Mouse (Mus musculus) layer of hippocampus, postnatal 14 days (tissue): ENCODE data around the gene Kcnk16. TPM values are rescaled to one million over a fixed set of nuclear protein-coding genes. Genes with fewer than 3 reads are reported as not detected.

Source experiments
- total RNA-seq, 2 experiments: library from RNA; stranded (reverse); gene quantifications; 2 replicates each; pipeline ENCODE4 v1.2.3; 2021

Gene Kcnk16
- total RNA-seq, 2 experiments from 2014 or later: not detected

Other genes with a start within 250 kb of the Kcnk16 start
- 1 to 10 TPM; 5.2 to 6.6 TPM for gene Saysd1, start 130.7 kb downstream of the Kcnk16 start, total RNA-seq
- gene Kcnk5, start 87.4 kb downstream of the Kcnk16 start, total RNA-seq: under 1 TPM; 0.39 to 0.41 TPM
- gene Nudt13, start 25.5 kb upstream of the Kcnk16 start, total RNA-seq: 10 to 100 TPM; 23.4 to 28.3 TPM
- gene Ecd, start 78.9 kb upstream of the Kcnk16 start, total RNA-seq: 10 to 100 TPM; 27.9 to 32.8 TPM
- 10 to 100 TPM; 44.3 to 45.5 TPM for gene Fam149b, start 79.0 kb upstream of the Kcnk16 start, total RNA-seq
- 10 to 100 TPM; 21.9 to 22.4 TPM for gene Dnajc9, start 119.7 kb upstream of the Kcnk16 start, total RNA-seq
- gene Mrps16, start 124.4 kb upstream of the Kcnk16 start, total RNA-seq: 10 to 100 TPM; 33.3 to 36.5 TPM
- gene Cfap70, start 183.0 kb upstream of the Kcnk16 start, total RNA-seq: 1 to 10 TPM in 1 of 2 experiments, under 1 TPM in 1; 0.67 to 1.8 TPM
- 10 to 100 TPM; 48.4 to 50.6 TPM for gene Anxa7, start 210.9 kb upstream of the Kcnk16 start, total RNA-seq
- 1 to 10 TPM; 1.0 to 1.8 TPM for gene Mss51, start 227.7 kb upstream of the Kcnk16 start, total RNA-seq